Mouse (Mus musculus) limb, embryonic 14.5 days (tissue): Measurements from ENCODE around the gene Ednra. TPM values are rescaled to one million over a fixed set of nuclear protein-coding genes. Genes with fewer than 3 reads are reported as not detected.

Experiments used
- ATAC-seq: fragments of 200-750 bp; cut with Nextera tagmentation; 2 replicates; pipeline ENCODE4 v1.8.0; 2017; ENCODE audit warnings: low read depth, moderate number of reproducible peaks, moderate TSS enrichment; ENCODE audit not compliant: low FRiP score
- DNase-seq: peaks from one replicate; pipeline ENCODE4 v3.0.0-alpha.2; 2015; ENCODE audit warnings: low spot score
- H3K27ac ChIP-seq: fragments of 300-500 bp; sonication (generic); replicated peaks from 2 replicates; pipeline ENCODE4 v1.5.1; 2014; ENCODE audit warnings: low read depth, mild to moderate bottlenecking, low read length, moderate library complexity, mixed read lengths
- H3K27me3 ChIP-seq: fragments of 300-500 bp; sonication (generic); 2 replicates; pipeline ENCODE4 v1.6.1; 2014; ENCODE audit warnings: low read length, mixed read lengths; ENCODE audit not compliant: control insufficient read depth, insufficient read depth
- H3K36me3 ChIP-seq: fragments of 300-500 bp; sonication (generic); 2 replicates; pipeline ENCODE4 v1.6.1; 2014; ENCODE audit warnings: mild to moderate bottlenecking, low read length, moderate library complexity, mixed read lengths; ENCODE audit not compliant: control insufficient read depth, insufficient read depth
- H3K4me1 ChIP-seq: fragments of 300-500 bp; sonication (generic); 2 replicates; pipeline ENCODE4 v1.6.1; 2014; ENCODE audit warnings: antibody characterized with exemption, low read length, mixed read lengths; ENCODE audit not compliant: control insufficient read depth, insufficient read depth
- H3K4me2 ChIP-seq: fragments of 300-500 bp; sonication (generic); replicated peaks from 2 replicates; pipeline ENCODE4 v1.6.1; 2014; ENCODE audit warnings: low read depth, mild to moderate bottlenecking, low read length, moderate library complexity; ENCODE audit not compliant: severe bottlenecking
- H3K4me3 ChIP-seq: fragments of 300-500 bp; sonication (generic); replicated peaks from 2 replicates; pipeline ENCODE4 v1.5.1; 2014; ENCODE audit warnings: low read length
- H3K9ac ChIP-seq: fragments of 300-500 bp; sonication (generic); 2 replicates; pipeline ENCODE4 v1.6.1; 2014; ENCODE audit warnings: mild to moderate bottlenecking, low read depth, low read length, moderate library complexity; ENCODE audit not compliant: severe bottlenecking
- H3K9me3 ChIP-seq: fragments of 300-500 bp; sonication (generic); 2 replicates; pipeline ENCODE4 v1.6.1; 2016; ENCODE audit warnings: low read length; ENCODE audit not compliant: control insufficient read depth
- POLR2A ChIP-seq: fragments of 200-500 bp; IDR thresholded peaks from 2 replicates; pipeline ENCODE4 v1.8.0; 2012; ENCODE audit warnings: inconsistent platforms, mild to moderate bottlenecking, moderate library complexity, borderline replicate concordance; ENCODE audit not compliant: insufficient read depth, insufficient read length; ENCODE audit errors: extremely low read depth
- WGBS: fragments of 180-500 bp; shearing (Covaris S2); extraction: QIAGEN DNeasy Blood & Tissue Kit; methylation state at CpG from one replicate; pipeline ENCODE4 v1.1.7; 2014; 5-methylcytosine and 5-hydroxymethylcytosine counted together
- polyA plus RNA-seq, 2 experiments: library from polyadenylated mRNA; depleted of rRNA in 1 of 2; stranded (reverse) in 1 of 2; unstranded in 1 of 2; fragments of >200 nt; fragmentation: Nextera tagmentation in 1 of 2; extraction: Ambion mirVana in 1 of 2; gene quantifications; 2 replicates each; pipeline versions ENCODE4 v1.2.1 to v1.2.3; 2012 to 2014

Ednra gene
- polyA plus RNA-seq, 2 experiments = 30.0 to 44.6 TPM

- H3K36me3 ChIP-seq = no peaks in the 10 kb centered on the region
- no peak overlapping the region for H3K9ac ChIP-seq
- 41% methylated on average over 3 of the region's 3 CpGs for WGBS
- H3K4me3 ChIP-seq = no peak overlapping the region
- TF ChIP-seq POLR2A = no peak
- H3K4me1 ChIP-seq = peaks cover 9% of the 10 kb centered on the region; the same call in 1 of the 2 replicates
- no peak overlapping the region for H3K4me2 ChIP-seq
- H3K9me3 ChIP-seq = no peaks in the 10 kb centered on the region
- ATAC-seq = no peak
- H3K27ac ChIP-seq = no peak overlapping the region
- H3K27me3 ChIP-seq = no peaks in the 10 kb centered on the region
- peak; percentile 6 for DNase-seq
Measured at GRCm38 (mm10) chr8:77630691-77631090, 93.6 kb downstream of the Ednra start.

GRCm38 (mm10) chr8:77629858-77630537 lies 94.3 kb downstream of the Ednra start:
- TF ChIP-seq POLR2A = no peak
- H3K27ac ChIP-seq = no peak overlapping the region

GRCm38 (mm10) chr8:77623677-77624209 lies 100.5 kb downstream of the Ednra start:
- H3K36me3 ChIP-seq = no peaks in the 10 kb centered on the region
- no peak overlapping the region for H3K4me2 ChIP-seq
- ATAC-seq (no peak), DNase-seq (no peak)
- H3K9ac ChIP-seq = no peak overlapping the region
- TF ChIP-seq POLR2A = no peak
- no peak overlapping the region for H3K27ac ChIP-seq
- no peaks in the 10 kb centered on the region for H3K27me3 ChIP-seq
- H3K4me3 ChIP-seq = no peak overlapping the region
- H3K4me1 ChIP-seq = no peaks in the 10 kb centered on the region
- H3K9me3 ChIP-seq = no peaks in the 10 kb centered on the region
- 87% methylated on average over 7 of the region's 7 CpGs for WGBS

More at GRCm38 (mm10) chr8:77629858-77630537, 94.3 kb downstream of the Ednra start:
- Histone ChIP-seq H3K4me2 (no peak overlapping the region), H3K9me3 (no peaks in the 10 kb centered on the region), H3K36me3 (no peaks in the 10 kb centered on the region), H3K4me3 (no peak overlapping the region), H3K4me1 (peaks cover 9% of the 10 kb centered on the region; the same call in 1 of the 2 replicates), H3K27me3 (no peaks in the 10 kb centered on the region), H3K9ac (no peak overlapping the region)
- ATAC-seq (peak; percentile 87), DNase-seq (peak; percentile 88)
- 15% methylated on average over 15 of the region's 15 CpGs for WGBS

- no peak overlapping the region for H3K27ac ChIP-seq
- no peaks in the 10 kb centered on the region for H3K27me3 ChIP-seq
- WGBS = 40% methylated on average over 2 of the region's 2 CpGs
- no peak overlapping the region for H3K9ac ChIP-seq
- H3K9me3 ChIP-seq = no peaks in the 10 kb centered on the region
- H3K36me3 ChIP-seq = no peaks in the 10 kb centered on the region
- H3K4me3 ChIP-seq = no peak overlapping the region
- H3K4me2 ChIP-seq = no peak overlapping the region
- no peak for ATAC-seq
- H3K4me1 ChIP-seq = peaks cover 4% of the 10 kb centered on the region; the same call in 1 of the 2 replicates
- peak; percentile 64 for DNase-seq
- no peak for TF ChIP-seq POLR2A
Measured at GRCm38 (mm10) chr8:77617916-77618315, 106.3 kb downstream of the Ednra start.

Other genes with a start within 250 kb of the Ednra start
- 23.3 and 25.1 TPM in 2 replicates for gene Arhgap10, start 206.5 kb downstream of the Ednra start, polyA plus RNA-seq (2012; rRNA removed)
- gene Arhgap10, start 206.5 kb downstream of the Ednra start, polyA plus RNA-seq (2014; fragmentation: Nextera tagmentation; extraction: Ambion mirVana) = 28.2 and 29.3 TPM in 2 replicates
- gene Prmt9, start 175.1 kb downstream of the Ednra start, polyA plus RNA-seq (2012; rRNA removed) = 16.2 and 17.2 TPM in 2 replicates
- gene Prmt9, start 175.1 kb downstream of the Ednra start, polyA plus RNA-seq (2014; fragmentation: Nextera tagmentation; extraction: Ambion mirVana) = 20.4 and 22.0 TPM in 2 replicates
- 26.5 and 27.6 TPM in 2 replicates for gene Tmem184c, start 113.8 kb downstream of the Ednra start, polyA plus RNA-seq (2012; rRNA removed)
- 32.4 and 37.2 TPM in 2 replicates for gene Tmem184c, start 113.8 kb downstream of the Ednra start, polyA plus RNA-seq (2014; fragmentation: Nextera tagmentation; extraction: Ambion mirVana)